Mouse (Mus musculus) hindbrain, postnatal 0 days (tissue): Measurements from ENCODE around the gene Ccnk. TPM values are rescaled to one million over a fixed set of nuclear protein-coding genes. Genes with fewer than 3 reads are reported as not detected.
A peak's percentile ranks its signal among the peaks of the same experiment; 100 is the strongest.

Experiments
- ATAC-seq: fragments of 200-750 bp; cut with Nextera tagmentation; 2 replicates; pipeline ENCODE4 v1.8.0; 2017; ENCODE audit warnings: mild to moderate bottlenecking, moderate TSS enrichment, moderate library complexity
- DNase-seq: peaks from one replicate; pipeline ENCODE4 v3.0.0-alpha.2; 2015; ENCODE audit warnings: low spot score
- H3K27ac ChIP-seq: fragments of 300-500 bp; sonication (generic); 2 replicates; pipeline ENCODE4 v1.5.1; 2014; ENCODE audit warnings: mild to moderate bottlenecking
- H3K27me3 ChIP-seq: fragments of 300-500 bp; sonication (generic); 2 replicates; pipeline ENCODE4 v1.6.1; 2014; ENCODE audit warnings: low read length, mixed read lengths; ENCODE audit not compliant: insufficient read depth
- H3K36me3 ChIP-seq: fragments of 300-500 bp; sonication (generic); 2 replicates; pipeline ENCODE4 v1.6.1; 2014; ENCODE audit warnings: low read length, mixed read lengths; ENCODE audit not compliant: insufficient read depth
- H3K4me1 ChIP-seq: fragments of 300-500 bp; sonication (generic); 2 replicates; pipeline ENCODE4 v1.6.1; 2014; ENCODE audit warnings: antibody characterized with exemption, low read length, mixed read lengths; ENCODE audit not compliant: insufficient read depth
- H3K4me2 ChIP-seq: fragments of 300-500 bp; sonication (generic); 2 replicates; pipeline ENCODE4 v1.6.1; 2014; ENCODE audit warnings: low read depth, mild to moderate bottlenecking, low read length, moderate library complexity, mixed read lengths
- H3K4me3 ChIP-seq: fragments of 300-500 bp; sonication (generic); 2 replicates; pipeline ENCODE4 v1.5.1; 2014; ENCODE audit warnings: low read length
- H3K9ac ChIP-seq: fragments of 300-500 bp; sonication (generic); replicated peaks from 2 replicates; pipeline ENCODE4 v1.6.1; 2014; ENCODE audit warnings: mild to moderate bottlenecking, low read length, moderate library complexity, mixed read lengths
- H3K9me3 ChIP-seq: fragments of 300-500 bp; sonication (generic); 2 replicates; pipeline ENCODE4 v1.6.1; 2016; ENCODE audit warnings: low read length, mixed read lengths
- CTCF ChIP-seq: IDR thresholded peaks from 2 replicates; pipeline ENCODE4 v1.5.1; 2016; ENCODE audit warnings: antibody characterized with exemption, control low read depth, low read depth
- WGBS: fragments of 180-500 bp; shearing (Covaris S2); extraction: QIAGEN DNeasy Blood & Tissue Kit; methylation state at CpG from one replicate; pipeline ENCODE4 v1.1.7; 2014; 5-methylcytosine and 5-hydroxymethylcytosine counted together
- polyA plus RNA-seq: library from polyadenylated mRNA; unstranded; fragments of >200 nt; fragmentation: Nextera tagmentation; extraction: Ambion mirVana; gene quantifications from 2 replicates; pipeline ENCODE4 v1.2.1, GENCODE M21; 2015
- total RNA-seq: library from RNA; depleted of rRNA; stranded (reverse); fragments of >200 nt; gene quantifications from 2 replicates; pipeline ENCODE4 v1.2.3, GENCODE M21; 2014

Ccnk gene
- total and polyA plus RNA-seq, 2 experiments from 2014 or later: 2.8 to 8.0 TPM

DNA sequence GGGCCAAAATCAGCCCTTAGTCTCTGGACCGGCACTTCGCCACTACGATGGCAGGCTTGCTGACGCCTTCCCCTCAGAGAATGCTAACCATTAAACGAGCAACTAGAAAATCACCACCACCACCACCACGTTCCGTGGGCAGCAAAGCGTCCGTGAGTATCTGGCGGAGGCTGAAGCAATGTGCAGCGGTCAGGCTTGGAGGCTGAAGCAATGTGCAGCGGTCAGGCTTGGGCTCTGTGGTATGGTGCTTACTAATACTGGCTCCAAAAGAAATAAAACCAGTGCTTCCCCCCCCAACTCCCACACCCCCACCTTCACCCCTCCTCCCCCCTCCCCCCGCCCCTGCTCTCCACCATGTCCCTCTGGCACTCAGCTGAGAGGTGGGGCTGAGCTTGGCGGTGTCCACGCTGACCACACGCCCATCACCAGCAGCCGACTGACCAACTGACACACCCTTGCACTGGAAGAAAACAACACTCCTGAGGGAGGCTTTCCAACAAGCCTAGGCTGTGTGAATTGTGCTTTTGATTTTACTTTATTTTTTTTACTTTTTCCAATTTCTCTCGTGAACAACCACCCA is 56.7 kb downstream of the Ccnk start:
- ATAC-seq: no peak
- no peaks in the 10 kb centered on the region for H3K9me3 ChIP-seq
- 58% methylated on average over 17 of the region's 18 CpGs for WGBS

DNA sequence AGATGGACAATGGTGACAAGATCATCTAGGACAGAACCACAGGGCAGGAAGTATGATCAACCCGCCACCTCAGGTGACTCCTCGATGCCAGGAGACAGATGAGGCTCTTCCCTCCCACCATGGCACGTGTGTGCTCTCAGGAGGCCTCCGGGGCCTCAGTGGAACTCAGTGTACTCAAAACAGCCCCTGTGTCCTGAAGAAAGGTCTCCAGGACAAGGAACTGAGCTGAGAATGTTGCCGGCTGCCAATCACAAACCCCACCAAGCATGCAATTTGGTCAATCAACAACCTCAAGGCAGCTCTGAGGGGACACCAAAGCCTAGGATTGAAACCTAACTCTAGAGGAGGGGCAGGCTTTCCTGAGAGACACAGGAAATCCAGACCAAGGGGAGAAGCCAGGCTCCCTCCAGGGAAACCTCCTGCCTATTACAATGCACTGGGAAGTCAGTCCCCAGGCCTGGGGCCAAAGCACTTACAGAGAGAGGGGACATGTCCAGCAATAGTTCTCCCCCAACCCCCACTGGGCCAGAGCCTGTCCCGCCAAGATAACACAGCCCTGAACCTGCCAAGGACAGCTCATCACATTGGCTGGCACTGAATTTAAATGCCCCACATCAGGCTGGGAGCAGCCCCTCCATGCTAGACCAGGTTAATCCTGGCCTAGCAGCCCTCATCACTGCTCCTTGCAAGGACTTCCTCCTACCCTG is 58.1 kb downstream of the Ccnk start:
- no peak for ATAC-seq
- no peak overlapping the region for H3K27ac ChIP-seq

More for the DNA sequence above, 56.7 kb downstream of the Ccnk start:
- DNase-seq: no peak
- H3K4me3 ChIP-seq: no peak overlapping the region
- H3K27ac ChIP-seq: no peak overlapping the region
- H3K27me3 ChIP-seq: no peaks in the 10 kb centered on the region
- TF ChIP-seq CTCF: no peak
- no peak overlapping the region for H3K9ac ChIP-seq
- H3K4me2 ChIP-seq: no peak overlapping the region
- H3K36me3 ChIP-seq: no peaks in the 10 kb centered on the region
- H3K4me1 ChIP-seq: peaks cover 54% of the 10 kb centered on the region

DNA sequence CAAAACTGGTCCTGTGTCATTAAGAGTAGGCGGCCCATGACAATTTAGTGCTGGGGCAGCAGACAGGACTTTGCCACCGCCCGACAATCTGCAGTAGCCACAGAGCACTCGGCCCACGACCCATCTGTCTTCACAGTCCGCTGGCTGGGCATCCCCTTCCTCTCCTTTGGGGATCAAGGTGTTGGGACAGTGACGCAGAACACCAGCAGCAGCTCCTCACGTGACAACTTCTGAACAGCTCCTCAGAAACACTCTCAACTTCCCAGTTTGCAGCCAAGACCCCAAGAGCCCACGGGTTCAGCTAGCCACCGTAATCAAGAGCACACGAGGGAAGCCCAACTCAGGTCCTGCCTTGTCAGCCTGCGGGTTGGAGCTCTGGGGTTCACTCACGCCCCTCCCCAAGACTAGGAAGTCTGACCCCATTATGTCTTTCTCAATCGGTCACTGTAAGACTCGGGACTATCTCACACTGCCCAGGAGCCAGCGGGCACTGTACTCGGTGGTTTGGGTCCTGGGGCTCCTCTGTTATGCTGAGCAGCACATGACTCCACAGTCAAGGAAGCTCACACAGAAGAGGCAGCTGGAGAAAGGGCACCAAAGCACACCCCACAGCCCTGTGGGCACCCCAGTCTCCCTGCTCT is 59.1 kb downstream of the Ccnk start:
- H3K27me3 ChIP-seq: no peaks in the 10 kb centered on the region
- H3K9ac ChIP-seq: no peak overlapping the region
- no peak for ATAC-seq
- no peaks in the 10 kb centered on the region for H3K36me3 ChIP-seq
- no peak overlapping the region for H3K4me3 ChIP-seq
- no peak for TF ChIP-seq CTCF
- 68% methylated on average over 17 of the region's 17 CpGs for WGBS
- no peaks in the 10 kb centered on the region for H3K9me3 ChIP-seq
- no peak overlapping the region for H3K4me2 ChIP-seq
- H3K27ac ChIP-seq: no peak overlapping the region
- DNase-seq: no peak
- H3K4me1 ChIP-seq: peaks cover 62% of the 10 kb centered on the region

More for the DNA sequence above, 58.1 kb downstream of the Ccnk start:
- H3K9ac ChIP-seq: no peak overlapping the region; the same call in 1 of the 2 replicates
- no peak for DNase-seq
- H3K27me3 ChIP-seq: no peaks in the 10 kb centered on the region
- H3K4me2 ChIP-seq: no peak overlapping the region
- 61% methylated on average over 6 of the region's 6 CpGs for WGBS
- no peaks in the 10 kb centered on the region for H3K36me3 ChIP-seq
- TF ChIP-seq CTCF: no peak
- no peak overlapping the region for H3K4me3 ChIP-seq
- peaks cover 57% of the 10 kb centered on the region for H3K4me1 ChIP-seq
- no peaks in the 10 kb centered on the region for H3K9me3 ChIP-seq

DNA sequence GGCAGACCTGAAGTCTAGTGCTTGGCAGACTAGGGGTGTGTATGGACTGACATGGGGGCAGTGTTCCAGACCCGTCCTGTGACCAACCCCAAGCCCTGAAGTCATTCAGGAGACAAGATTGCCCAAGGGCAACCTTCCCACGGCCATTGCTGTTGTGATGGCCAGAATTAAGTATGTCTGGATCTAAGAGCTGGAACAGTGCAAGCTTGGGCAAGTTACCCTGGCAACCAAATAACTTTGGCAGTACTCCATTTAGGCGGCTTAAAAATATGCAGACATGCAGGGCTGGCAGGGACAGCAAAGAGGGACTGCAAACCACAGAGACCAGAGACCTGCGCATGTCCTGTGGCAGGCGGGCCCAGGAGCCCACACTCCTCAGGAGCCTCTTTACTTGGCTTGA is 60.1 kb downstream of the Ccnk start:
- peak; percentile 60 for ATAC-seq
- H3K4me3 ChIP-seq: no peak overlapping the region
- no peak overlapping the region for H3K9ac ChIP-seq
- no peaks in the 10 kb centered on the region for H3K9me3 ChIP-seq
- H3K27ac ChIP-seq: peak overlapping the region; percentile 65
- DNase-seq: peak; percentile 90
- WGBS: 21% methylated on average over 5 of the region's 5 CpGs
- H3K36me3 ChIP-seq: no peaks in the 10 kb centered on the region
- TF ChIP-seq CTCF: no peak
- H3K4me2 ChIP-seq: 0 out of 2 replicates have a peak overlapping the region, but pooled peaks have one; percentile 16
- H3K4me1 ChIP-seq: peaks cover 62% of the 10 kb centered on the region
- H3K27me3 ChIP-seq: no peaks in the 10 kb centered on the region

DNA sequence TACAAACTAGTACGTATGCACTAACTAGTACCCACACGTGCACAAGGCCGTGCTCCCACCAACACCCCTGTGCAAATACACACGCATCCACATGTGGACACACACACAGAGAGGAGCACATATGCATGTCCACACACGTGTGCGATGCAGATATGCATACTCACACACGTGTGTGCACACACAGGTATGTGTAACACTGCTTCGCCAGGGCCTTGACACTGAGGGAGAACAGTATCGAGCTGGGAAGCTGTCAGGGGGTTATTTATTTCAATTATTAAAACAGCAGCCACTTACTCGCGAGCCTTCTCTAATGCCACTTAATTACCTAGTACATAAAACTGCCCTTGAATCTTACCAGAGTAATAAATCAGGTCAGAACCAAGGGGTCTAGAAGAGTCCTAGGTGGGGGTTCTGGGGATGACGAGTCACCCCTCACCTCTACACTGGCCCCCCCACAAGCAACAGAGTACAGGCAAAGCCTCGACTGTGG is 61.1 kb downstream of the Ccnk start:
- no peaks in the 10 kb centered on the region for H3K36me3 ChIP-seq
- H3K4me1 ChIP-seq: peaks cover 73% of the 10 kb centered on the region
- H3K9me3 ChIP-seq: no peaks in the 10 kb centered on the region
- DNase-seq: no peak
- no peaks in the 10 kb centered on the region for H3K27me3 ChIP-seq
- TF ChIP-seq CTCF: no peak
- H3K4me2 ChIP-seq: 0 out of 2 replicates have a peak overlapping the region, but pooled peaks have one; percentile 17
- no peak overlapping the region for H3K4me3 ChIP-seq
- WGBS: 48% methylated on average over 13 of the region's 13 CpGs
- no peak for ATAC-seq
- H3K9ac ChIP-seq: no peak overlapping the region; the same call in 1 of the 2 replicates
- H3K27ac ChIP-seq: peak overlapping the region; percentile 65; the same call in 1 of the 2 replicates

DNA sequence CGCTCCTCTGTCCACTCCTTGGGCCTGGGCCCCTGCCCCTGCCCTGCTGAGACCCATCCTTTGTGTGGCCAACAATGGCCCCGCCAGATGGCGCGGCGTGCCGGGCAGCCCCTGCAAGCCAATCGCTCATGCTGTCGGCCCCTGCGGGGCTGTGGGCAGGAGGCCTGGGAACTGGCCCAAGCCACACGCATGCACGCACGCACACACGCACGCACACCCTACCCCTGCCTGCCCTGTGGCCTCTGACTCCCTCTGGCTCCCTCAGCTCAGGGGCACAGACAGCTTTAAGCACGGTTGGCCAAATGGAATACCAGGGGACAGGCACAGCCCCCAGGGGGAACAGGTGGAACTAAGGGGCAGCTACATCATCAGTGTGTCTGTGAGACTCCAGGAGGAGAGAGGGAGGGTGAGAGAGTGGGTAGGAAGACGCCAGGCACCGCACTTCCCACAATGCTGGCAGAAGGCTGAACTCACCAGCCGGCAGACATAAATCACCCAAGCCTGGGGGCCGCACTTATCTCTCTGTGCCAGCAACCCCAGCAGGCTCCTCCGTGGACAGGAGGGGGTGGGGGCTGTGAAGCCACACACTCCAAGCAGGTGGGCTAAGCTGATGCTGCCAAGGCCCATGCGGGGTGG is 61.7 kb downstream of the Ccnk start:
- no peaks in the 10 kb centered on the region for H3K36me3 ChIP-seq
- DNase-seq (peak; percentile 72), ATAC-seq (peak; percentile 42)
- H3K27ac ChIP-seq: peak overlapping the region; percentile 65
- TF ChIP-seq CTCF: peak; percentile 42
- H3K4me1 ChIP-seq: peaks cover 77% of the 10 kb centered on the region
- WGBS: 15% methylated on average over 21 of the region's 21 CpGs
- 0 out of 2 replicates have a peak overlapping the region, but pooled peaks have one; percentile 17 for H3K4me2 ChIP-seq
- no peaks in the 10 kb centered on the region for H3K27me3 ChIP-seq
- no peak overlapping the region; the same call in 1 of the 2 replicates for H3K9ac ChIP-seq
- no peak overlapping the region for H3K4me3 ChIP-seq
- no peaks in the 10 kb centered on the region for H3K9me3 ChIP-seq
